Mouse (Mus musculus) spleen, adult 2 months (tissue): Measurements from ENCODE around the gene Slc31a1.

Experiments used
- CTCF ChIP-seq: fragments of 200-500 bp; IDR thresholded peaks from 2 replicates; pipeline ENCODE4 v1.5.1; 2011; ENCODE audit warnings: mild to moderate bottlenecking, inconsistent platforms; ENCODE audit not compliant: insufficient read depth, insufficient read length, insufficient replicate concordance; ENCODE audit errors: extremely low read depth
- POLR2A ChIP-seq: fragments of 200-500 bp; IDR thresholded peaks from 2 replicates; pipeline ENCODE4 v1.6.1; 2011; ENCODE audit warnings: low read depth, low read length, inconsistent platforms

DNA sequence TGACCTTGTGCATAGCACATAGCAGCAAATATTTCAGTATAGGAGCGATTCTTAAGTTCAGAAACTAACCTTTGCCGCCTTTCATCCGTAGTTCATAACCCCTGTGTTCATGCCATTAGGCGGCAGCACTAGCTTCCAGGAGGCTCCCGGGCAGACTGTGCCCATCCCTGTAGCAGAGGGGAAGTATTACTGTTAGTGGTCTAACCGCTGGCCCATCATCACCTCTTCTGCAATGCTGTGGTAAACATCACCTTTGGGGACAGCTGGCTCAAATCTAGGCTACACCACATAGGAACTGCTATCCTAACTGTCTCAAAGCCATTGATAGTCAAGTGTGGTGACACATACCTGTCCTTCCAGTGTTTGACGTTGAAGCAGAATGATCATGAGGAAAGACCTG, 31.4 kb downstream of the Slc31a1 start:
- TF ChIP-seq POLR2A (no peak), CTCF (no peak)
